Mouse (Mus musculus) heart, postnatal 14 days (tissue): Measurements from ENCODE around the gene Slc43a3. TPM values are rescaled to one million over a fixed set of nuclear protein-coding genes. Genes with fewer than 3 reads are reported as not detected.

ENCODE experiments used
- DNase-seq, 2 experiments: peaks; one replicate each; pipeline ENCODE4 v3.0.0; 2021 to 2022
- intact Hi-C: fragments of 180-260 bp; cut with DNase I; formaldehyde crosslinking; loops from one replicate; pipeline ENCODE4 v1.15.1; 2025
- total RNA-seq, 2 experiments: library from RNA; stranded (reverse); gene quantifications; 2 replicates each; pipeline ENCODE4 v1.2.3; 2021

The Slc43a3 gene
- total RNA-seq, 2 experiments from 2014 or later = 101 to 105 TPM

DNA sequence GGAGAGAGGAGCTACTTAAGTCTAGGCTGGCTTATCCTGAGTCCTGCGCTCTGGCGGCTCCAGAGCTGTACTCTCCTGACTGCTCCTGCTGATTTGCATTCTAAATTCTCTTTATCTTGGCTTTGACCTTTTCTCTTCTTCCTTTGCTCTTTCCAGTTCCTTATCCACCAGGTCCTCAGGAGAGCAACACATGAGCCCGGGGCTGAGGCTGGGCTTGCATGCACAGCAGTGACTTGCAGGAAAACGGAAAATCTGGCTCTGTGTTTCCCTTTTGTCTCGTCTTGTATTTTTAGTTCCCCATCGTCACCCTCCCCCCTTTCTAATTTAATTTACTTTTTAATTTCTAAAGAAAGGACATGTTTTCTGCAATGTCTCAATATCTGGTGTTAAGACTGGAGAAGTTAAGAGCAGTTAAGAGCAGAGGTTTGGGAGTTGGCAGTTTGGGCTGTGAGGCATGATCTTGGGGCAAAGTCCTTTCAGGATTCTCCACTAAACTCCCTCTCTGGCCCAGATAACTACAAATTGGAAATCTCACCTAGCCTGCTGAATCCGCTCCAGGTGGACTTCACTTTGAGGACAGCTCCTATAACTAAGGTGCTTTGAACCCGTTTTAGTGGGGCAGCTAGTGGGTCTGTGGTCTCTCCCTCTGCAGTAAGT is 2.3 kb upstream of the Slc43a3 start:
- DNase-seq = no peak
- intact Hi-C loops = no loop called here

DNA sequence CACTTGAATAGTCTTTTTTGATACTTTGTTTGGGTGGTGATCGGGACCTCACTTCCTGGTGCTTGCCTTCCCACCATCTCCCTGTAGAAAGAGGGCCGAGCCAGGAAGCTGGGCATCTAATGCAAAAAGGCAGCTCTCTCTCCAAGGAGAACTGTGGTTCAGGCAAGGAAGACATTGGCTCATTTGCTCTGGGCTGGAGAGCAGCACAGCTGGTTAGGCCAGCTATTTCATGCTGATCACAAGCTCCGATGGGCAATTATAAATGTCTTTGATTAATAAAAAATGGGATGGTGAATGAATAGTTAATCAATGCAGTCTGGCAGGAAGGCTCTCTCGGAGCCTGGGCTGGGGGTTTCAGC is 1.8 kb upstream of the Slc43a3 start:
- DNase-seq = no peak
- intact Hi-C loops = loop anchor here (5.0 kb wide), 1 partner anchor 47 kb away; the partner anchor contains the start of gene Rtn4rl2

DNA sequence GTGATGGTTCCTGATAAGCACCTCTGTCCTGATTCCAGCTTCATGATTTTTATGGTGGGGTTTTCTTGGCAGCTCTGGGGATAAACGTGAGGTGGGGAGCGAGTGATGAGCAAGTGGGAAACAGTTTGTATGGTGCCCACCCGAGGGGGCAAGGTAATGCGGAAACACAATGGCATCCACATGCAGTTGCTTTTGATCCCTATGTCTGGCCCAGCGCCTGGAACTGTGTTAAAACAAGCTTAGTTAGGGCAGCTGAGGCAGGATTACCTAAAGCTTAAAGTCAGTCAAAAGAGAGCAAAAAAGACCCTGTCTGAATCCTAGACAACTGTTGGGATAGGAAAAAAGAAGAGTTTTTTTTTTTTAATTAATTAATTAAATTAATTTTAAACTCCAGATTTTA is 1.3 kb upstream of the Slc43a3 start:
- DNase-seq = no peak
- intact Hi-C loops = loop anchor here (5.0 kb wide), 1 partner anchor 48 kb away; the partner anchor contains the start of gene Rtn4rl2

DNA sequence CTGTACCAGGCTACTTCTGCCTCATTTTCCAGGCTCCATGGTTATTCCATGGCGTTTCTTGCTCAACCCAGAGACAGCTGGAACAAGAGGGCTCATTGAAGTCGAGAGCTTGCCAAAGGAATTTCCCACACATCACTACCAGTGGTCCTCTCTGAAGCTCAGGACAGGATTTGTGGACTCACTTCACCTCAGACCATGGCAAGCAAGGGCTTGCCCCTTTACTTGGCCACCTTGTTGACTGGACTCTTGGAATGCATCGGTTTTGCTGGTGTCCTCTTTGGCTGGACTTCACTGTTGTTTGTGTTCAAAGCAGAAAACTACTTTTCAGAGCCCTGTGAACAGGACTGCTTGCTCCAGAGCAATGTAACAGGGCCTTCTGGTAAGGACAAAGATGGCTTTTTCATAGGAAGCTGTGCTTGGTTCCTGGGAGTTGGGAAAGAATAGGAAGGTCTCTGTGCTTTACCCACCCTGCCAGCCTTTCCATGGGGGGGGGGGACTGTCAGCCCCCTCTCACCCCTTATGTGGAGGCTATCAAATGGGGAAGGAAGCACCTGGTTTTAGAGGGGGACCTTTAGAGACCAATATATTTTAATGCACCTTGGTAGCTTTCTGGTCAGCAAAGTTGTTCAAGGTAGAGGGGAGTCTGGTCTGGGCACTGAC is 1.2 kb downstream of the Slc43a3 start:
- intact Hi-C loops = loop anchor here (5.0 kb wide), 1 partner anchor 50 kb away; the partner anchor contains the start of gene Rtn4rl2
- peak in 1 of 2 experiments; percentile 29 for DNase-seq

DNA sequence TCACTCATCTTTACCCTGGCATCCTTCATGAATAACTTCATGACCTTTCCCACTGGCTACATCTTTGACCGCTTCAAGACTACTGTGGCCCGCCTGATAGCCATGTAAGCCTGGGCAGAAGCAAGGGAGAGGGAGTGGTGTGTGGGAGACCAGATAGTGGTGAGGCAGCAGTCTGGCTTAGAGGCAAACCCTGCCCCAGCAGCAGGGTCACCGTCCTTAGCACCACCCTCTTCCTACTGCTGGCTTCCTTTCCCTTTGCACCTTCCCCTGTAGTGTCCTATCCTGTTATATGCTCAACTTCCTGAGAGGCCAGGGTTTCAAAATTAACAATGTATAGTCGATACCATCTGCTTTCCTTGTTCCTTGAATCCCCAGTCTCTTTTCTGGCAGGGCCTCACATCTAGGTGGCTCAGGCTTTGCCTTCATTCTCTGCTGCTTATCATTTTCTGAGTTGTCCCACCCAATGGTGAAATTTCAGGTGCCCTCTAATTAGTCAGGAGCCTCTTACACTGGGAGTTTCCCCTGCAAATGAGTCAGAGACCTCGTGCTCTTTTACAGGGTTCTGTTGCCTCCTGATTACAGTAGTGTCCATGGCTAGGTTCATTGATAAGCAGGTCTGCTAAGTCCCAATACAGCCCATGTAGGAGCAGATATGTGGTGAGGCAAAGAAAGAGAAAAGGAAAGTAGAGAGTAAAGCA is 2.0 kb downstream of the Slc43a3 start:
- intact Hi-C loops = loop anchor here (5.0 kb wide), 1 partner anchor 51 kb away; the partner anchor contains the start of gene Rtn4rl2
- DNase-seq = peak; percentile 40 to 49

DNA sequence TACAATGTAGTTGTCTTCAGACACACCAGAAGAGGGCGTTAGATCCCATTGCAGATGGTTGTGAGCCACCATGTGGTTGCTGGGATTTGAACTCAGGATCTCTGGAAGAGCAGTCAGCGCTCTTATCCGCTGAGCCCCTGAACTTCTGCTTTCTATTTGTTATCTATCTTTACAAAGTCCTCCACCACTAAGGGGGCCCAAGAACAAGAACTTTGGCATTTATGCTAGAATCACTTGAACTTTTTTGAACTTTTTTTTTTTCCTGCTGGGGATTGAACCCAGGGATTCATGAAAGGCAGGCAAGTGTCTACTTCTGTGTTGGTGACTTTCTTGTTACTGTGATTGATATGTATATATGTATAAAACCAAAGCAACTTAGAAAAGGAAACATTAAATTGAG is 2.9 kb downstream of the Slc43a3 start:
- intact Hi-C loops = loop anchor here (5.0 kb wide), 1 partner anchor 52 kb away; the partner anchor contains the start of gene Rtn4rl2
- DNase-seq = no peak

DNA sequence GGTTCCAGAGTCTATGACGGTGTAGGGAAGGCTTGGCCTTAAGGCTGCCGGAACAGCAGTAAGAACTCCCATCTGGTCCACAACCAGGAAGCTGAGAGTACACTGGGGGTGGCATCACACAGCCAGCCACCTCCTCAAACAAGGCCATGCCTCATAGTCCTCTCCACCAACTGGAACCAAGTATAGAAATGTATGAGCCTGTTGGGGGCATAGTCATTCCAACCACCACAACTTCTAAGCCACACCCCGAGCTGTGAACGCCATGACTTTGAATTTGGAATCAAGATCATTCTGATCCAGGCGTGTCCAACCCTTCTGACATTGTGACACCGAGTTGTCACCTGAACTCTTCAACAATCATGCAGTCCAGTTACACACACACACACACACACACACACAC is 3.3 kb downstream of the Slc43a3 start:
- no peak for DNase-seq
- intact Hi-C loops = loop anchor here (5.0 kb wide), 1 partner anchor 52 kb away; the partner anchor contains the start of gene Rtn4rl2

DNA sequence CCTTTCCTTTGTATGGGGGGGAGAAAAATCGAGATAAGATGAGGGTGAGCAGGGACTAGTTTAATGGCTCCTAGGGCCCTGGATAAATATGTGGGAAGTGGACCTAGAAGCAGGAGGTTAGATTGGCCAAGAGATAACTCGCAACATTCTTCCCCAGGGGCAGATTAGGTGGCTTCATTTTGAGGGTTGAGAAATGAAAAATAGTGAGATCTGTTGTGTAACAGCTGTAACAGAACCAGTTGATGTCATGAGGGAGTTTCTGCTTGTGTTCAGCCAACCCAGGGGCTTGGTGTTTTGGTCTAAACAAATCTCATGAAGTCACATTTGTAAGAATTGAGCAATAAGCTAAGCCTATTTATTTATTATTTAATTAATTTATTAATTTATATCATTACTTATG is 5.0 kb downstream of the Slc43a3 start:
- intact Hi-C loops = no loop called here
- DNase-seq = no peak

DNA sequence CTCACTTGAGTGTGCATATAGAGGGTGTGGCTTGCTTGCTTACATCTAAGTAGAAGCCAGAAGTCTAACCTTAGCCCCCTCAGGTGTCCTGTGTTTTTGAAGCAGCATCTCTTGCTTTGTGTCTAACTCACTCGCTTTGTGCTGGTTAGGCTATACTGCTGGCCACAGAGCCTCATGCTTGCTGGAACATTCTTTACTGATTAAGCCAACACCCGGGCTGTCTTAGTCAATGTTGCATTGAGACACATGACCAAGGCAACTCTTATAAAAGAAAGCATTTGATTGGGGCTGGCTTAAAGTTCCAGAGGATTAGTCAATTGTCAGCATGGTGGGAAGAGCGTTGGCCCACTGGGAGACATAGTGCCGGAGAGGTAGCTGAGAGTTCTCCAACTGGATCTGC is 5.4 kb downstream of the Slc43a3 start:
- intact Hi-C loops = no loop called here
- no peak for DNase-seq

DNA sequence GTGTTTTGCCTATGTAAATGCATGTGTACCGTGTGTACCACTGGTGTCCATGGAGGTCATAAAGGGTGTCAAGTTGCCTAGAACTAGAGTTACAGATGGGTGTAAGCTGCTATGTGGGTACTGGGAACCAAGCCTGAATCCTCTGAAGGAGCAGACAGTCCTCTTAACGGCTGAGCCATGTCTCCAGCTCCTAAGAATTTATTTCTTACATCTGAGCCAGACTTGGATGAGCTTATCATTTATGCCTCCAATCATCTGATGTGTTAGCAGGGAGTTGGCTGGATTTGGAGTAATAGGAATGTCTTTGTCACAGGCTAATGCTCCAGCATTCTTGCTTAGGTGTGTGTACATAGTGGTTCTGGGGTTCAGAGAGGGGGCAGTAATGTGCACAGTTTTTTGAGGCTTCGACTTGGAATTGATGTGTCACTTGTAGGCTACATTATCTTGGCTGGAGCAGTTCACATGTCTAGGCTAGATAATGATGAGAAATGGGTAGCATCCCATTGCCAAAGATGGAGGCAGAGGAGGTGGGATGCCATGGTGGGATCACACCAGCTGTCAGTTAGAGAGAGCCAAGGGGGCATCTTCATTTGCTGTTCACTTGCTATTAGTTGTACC is 10.9 kb downstream of the Slc43a3 start:
- DNase-seq = no peak
- intact Hi-C loops = no loop called here

DNA sequence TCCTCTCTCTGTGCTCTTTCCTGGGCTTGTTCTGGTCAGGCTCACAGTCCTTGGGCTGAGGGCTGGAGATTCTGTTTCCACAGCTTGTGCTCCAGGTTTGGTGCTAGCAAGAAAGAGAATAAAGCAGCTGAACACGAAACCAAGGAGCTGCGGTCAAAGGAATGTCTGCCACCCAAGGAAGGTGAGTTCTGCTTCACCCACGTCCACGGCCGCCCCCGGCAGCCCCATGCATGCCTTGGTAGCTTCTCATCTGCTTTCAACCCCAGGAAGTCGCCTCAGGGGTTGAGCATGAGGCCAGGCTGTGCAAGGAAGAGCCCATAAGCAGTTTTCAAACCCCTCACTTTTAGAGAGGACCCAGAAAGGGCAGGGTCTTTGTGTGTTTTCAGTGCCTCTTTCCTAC is 11.9 kb downstream of the Slc43a3 start:
- no peak for DNase-seq
- intact Hi-C loops = no loop called here

DNA sequence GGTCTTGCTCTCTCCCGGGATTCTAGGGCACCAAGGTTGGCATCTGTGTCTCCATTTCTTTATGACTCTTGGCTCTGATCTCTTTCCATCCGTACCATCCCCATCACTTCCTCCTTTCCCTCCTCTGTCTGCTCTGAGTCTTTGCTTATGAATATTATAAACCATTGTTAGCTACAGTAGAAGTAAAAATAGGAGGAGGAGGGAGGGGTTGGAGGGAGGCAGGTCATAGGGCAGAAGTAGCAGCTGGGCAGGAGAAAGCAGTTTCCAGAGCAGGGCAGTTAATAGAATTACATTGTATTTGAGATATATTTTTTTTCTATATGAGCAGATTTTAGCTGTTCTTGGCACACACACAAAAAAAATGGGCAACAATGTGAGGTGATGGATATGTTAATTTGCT is 12.3 kb downstream of the Slc43a3 start:
- no peak for DNase-seq
- intact Hi-C loops = no loop called here

DNA sequence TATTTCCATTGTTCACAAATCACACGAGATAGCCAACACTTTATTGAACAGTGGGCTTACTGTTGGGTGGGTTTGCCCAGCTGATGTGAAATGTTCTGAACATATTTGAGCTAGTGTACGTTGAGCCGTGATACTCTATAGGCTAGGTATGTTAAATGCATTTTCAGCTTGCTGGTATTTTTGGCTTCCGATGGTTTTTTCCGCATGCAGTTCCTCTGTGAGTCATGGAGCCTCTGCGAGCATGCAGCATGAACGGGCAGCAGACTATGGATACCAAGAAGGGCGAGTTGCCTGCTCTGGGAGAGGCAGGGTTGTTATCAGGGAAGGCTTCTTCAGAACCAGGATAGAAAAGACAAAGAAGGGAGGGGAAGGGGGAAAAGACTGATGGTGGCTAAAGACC is 14.6 kb downstream of the Slc43a3 start:
- intact Hi-C loops = loop anchor here (5.0 kb wide), 1 partner anchor 64 kb away; the partner anchor contains the start of gene Rtn4rl2
- no peak for DNase-seq

DNA sequence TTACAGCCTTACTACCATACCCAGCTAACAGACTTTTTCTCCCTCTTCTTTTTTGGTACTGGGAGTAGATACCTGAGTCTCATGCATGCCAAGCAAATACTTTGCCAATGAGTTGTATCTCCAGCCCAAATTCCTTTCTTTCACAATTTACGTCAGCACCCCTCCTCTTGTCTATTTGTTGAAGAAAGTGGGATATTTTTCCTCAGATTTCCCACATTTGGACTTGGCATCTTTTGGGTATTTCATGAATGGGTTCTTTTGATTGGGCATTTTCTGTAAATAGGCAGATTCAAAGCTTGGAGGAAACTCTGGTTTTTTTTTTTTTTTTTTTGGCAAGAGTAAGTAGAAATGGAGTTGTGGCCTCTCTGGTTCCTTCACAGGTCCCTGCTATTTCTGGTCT is 15.9 kb downstream of the Slc43a3 start:
- no peak for DNase-seq
- intact Hi-C loops = loop anchor here (5.0 kb wide), 1 partner anchor 65 kb away; the partner anchor contains the start of gene Rtn4rl2

DNA sequence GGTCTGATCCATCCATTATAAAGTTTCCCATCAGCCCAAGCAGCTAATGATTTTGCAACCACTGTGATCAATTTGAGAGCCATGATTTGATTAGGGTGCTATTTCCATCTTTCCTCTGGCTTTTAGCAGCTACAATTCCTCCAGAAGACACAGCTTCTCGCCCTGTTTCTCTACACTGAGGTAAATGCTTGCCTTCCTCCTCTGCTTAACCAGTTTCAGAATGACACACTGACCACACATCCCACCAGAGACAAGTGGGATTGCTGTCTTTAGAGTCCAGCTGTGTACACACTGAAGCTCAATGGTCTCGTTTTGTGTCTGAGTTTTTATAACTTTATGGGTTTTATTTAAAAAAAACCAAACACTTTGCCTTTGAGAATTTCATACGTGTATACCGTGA is 16.3 kb downstream of the Slc43a3 start:
- intact Hi-C loops = loop anchor here (5.0 kb wide), 1 partner anchor 65 kb away; the partner anchor contains the start of gene Rtn4rl2
- no peak for DNase-seq

DNA sequence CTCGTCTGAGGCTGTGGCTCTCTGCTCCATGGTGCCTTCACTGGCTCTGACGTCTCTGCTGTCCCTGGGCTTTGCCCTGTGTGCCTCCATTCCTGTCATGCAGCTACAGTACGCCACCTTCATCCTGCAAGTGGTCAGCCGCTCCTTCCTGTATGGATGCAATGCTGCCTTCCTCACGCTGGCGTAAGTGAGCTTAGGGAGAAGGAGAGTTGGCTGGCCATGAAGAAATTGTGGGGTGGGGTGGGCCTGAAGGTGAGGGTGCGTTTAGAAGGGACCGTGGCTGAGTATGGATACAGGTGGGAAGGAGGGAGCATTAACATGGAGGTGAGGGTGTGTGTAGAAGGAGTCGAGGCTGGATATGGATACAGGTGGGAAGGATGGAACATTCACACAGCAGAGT is 19.1 kb downstream of the Slc43a3 start:
- intact Hi-C loops = no loop called here

DNA sequence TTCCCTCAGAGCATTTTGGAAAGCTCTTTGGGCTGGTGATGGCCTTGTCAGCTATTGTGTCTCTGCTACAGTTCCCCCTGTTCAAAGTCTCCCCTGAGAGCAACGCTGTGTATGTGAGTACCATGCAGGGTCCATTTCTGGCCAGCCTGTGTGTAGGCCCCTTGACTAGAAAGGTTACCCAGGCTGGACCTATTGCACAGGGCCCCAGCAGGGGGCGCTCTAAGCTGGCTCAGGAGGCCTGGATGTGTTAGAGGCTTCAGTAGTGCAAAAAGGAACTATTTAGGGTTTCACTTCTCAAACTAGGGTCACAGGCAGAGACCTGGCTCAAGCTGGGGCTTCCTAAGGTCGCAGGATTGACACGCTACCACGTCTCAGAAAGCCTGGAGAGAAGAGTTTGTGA is 19.9 kb downstream of the Slc43a3 start:
- intact Hi-C loops = loop anchor here (1.0 kb wide), 1 partner anchor 51 kb away; no protein-coding TSS in a partner anchor
- peak; percentile 69 to 73 for DNase-seq

More for the DNA sequence above, 19.1 kb downstream of the Slc43a3 start:
- DNase-seq = no peak

DNA sequence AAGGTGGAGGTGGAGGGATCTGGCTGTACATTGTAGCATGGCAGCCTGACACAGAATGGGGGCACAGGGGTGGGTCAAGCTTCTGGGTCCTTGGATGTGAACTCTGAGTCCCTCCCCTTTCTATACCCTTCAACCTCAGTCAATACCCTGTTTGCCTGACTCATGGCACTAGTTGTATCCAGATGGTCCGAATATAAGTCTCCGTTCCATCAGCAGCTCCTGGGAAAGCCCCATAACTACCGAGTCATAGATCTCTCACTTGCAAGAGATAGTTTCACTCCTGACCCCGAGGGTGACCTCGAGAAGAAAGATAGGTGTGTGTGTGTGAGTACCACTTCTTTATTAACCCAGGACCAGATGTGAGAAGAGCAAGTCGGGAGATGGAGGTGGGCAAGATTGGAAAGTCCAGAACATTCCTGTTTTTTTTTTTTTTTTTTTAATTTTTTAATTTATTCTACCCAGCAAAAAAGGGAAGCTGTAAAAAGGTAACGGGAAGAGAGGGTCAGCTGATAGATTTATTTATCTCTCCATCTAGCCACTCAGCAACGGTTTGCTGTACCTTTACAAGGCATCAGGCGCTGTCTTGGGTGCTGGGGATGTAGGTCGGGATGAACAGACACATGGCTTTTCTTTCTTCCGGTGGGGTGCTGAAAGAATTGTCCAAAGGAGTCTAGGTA is 22.3 kb downstream of the Slc43a3 start:
- intact Hi-C loops = no loop called here
- no peak for DNase-seq

DNA sequence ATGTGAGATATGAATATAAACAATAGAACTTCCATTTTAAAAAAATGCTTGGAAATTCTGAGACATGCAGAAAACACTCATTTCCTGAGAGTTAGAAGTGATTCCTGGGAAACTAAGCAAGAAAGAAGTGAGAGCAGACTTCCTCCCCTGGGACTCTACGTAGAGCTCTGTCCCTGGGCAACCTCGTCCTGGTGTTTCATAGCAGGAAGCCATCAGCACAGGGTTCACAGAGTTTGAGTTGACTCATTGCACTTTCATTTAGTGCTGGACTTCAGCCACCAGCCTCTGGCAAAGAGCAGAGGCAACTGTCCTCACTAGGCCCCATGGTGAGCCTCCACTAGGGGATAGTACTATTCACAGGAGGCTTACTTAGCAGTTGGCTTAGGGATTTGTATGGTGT is 24.9 kb downstream of the Slc43a3 start:
- intact Hi-C loops = no loop called here
- DNase-seq = peak; percentile 71 to 79

DNA sequence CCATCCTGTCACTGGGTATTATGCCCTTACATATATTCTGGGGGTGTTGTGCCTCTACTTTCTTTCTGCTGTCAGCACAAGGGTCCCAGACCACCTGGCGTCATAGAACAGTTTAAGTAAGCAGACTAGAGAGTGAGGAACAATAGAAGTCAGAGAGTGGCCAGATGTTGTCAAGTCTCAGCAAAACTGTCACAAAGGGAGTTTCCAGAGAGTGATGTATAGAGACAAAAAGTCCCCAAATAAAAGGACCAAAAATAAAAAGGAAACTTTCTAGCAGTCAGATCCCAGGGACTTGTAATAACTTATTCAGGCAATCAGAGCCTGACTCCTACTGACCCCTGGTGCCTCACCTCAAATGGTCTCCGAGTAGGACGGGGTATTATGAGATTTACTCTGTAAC is 25.5 kb downstream of the Slc43a3 start:
- intact Hi-C loops = no loop called here
- DNase-seq = no peak
